23 mouse cellular contexts compared by ENCODE assay signal in the genomic region with DNA sequence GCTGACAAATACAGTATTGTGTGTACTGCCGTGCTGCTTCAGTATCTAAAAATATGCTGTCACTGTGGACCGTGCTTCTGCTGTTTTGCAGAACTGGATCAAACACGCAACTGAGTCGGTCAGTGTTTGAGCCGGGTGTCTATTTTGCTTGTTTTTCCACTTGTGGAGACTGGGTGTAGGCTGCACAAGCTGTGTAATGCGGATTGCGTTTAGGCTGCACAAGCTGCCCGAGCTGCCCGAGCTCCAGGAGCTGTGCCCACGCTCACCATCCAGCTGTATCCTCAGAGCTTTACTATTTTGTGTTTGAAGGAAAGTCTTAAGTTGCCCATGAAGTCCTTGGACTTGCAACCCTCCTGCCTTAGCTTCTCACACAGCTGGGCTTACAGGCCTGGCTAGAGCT. TPM values are rescaled to one million over a fixed set of nuclear protein-coding genes. Genes with fewer than 3 reads are reported as not detected.
DNase-seq lines count a peak whose midpoint lies in the region; ATAC-seq and TF ChIP-seq lines count a peak whose summit lies in the region.
"Had no signal": no experiment of that assay in that cellular context is flagged by ENCODE, and none has a peak within 500 bp of the region (broad histone marks: within the 10 kb centered on the region; RNA-seq: fewer than 3 reads in every experiment).

No protein-coding gene starts in this region.

- no peak overlapping the region for H3K27ac ChIP-seq in intestine, postnatal 0 days (ENCODE audit: low read depth, low read length)
- H3K27ac ChIP-seq in midbrain, embryonic 10.5 days (replicated peaks), result no peak overlapping the region
- H3K27ac ChIP-seq: forebrain, embryonic 13.5 days; lung, embryonic 15.5 days; midbrain, embryonic 15.5 days; stomach, embryonic 15.5 days had no signal

- H3K4me3 ChIP-seq in intestine, postnatal 0 days (ENCODE audit: low read depth, low read length), result no peak overlapping the region
- H3K4me3 ChIP-seq in midbrain, embryonic 10.5 days, result no peak overlapping the region
- H3K4me3 ChIP-seq: forebrain, embryonic 13.5 days; lung, embryonic 15.5 days; midbrain, embryonic 15.5 days; stomach, embryonic 15.5 days had no signal

- H3K27me3 ChIP-seq in intestine, postnatal 0 days (replicated peaks; ENCODE audit: control insufficient read depth, insufficient read depth, low read length), result no peaks in the 10 kb centered on the region
- H3K27me3 ChIP-seq in midbrain, embryonic 10.5 days (ENCODE audit: low read depth, poor library complexity, severe bottlenecking), result no peaks in the 10 kb centered on the region
- H3K27me3 ChIP-seq: forebrain, embryonic 13.5 days; lung, embryonic 15.5 days; midbrain, embryonic 15.5 days; stomach, embryonic 15.5 days had no signal

- no peak for TF ChIP-seq CTCF in intestine, postnatal 0 days (IDR thresholded peaks at IDR 0.05; ENCODE audit: low read depth)

- WGBS in intestine, postnatal 0 days, result 91% methylated on average over 10 of the region's 10 CpGs
- 94% methylated on average over 10 of the region's 10 CpGs for WGBS in midbrain, embryonic 10.5 days

- peak; percentile 56 to 79 for DNase-seq in layer of hippocampus, adult 18-20 months (ENCODE audit: low spot score in 2 of 2)
- DNase-seq in layer of hippocampus, postnatal 10 days (ENCODE audit: low spot score in 2 of 2), result no peak
- DNase-seq in frontal cortex, postnatal 14 days (ENCODE audit: low spot score in 2 of 2), result peak; percentile 12 to 22
- peak; percentile 15 to 68 for DNase-seq in left cerebral cortex, adult 9 months (ENCODE audit: low spot score in 2 of 2)
- DNase-seq in right cerebral cortex, postnatal 25 days, result peak; percentile 66
- DNase-seq in midbrain, embryonic 10.5 days (ENCODE audit: low spot score), result no peak
- DNase-seq in natural killer cell, adult 2 months (ENCODE audit: low spot score in 2 of 2), result no peak
- DNase-seq: B cell, adult 2 months; gastrocnemius, postnatal 10 days; heart, postnatal 14 days; kidney, adult 18-20 months; kidney, postnatal 36 days; spleen, adult 18-20 months had no signal

- H3K9ac ChIP-seq in intestine, postnatal 0 days (ENCODE audit: low read depth, low read length), result no peak overlapping the region
- H3K9ac ChIP-seq: forebrain, embryonic 13.5 days; lung, embryonic 15.5 days; midbrain, embryonic 15.5 days; stomach, embryonic 15.5 days had no signal

- no peaks in the 10 kb centered on the region for H3K36me3 ChIP-seq in intestine, postnatal 0 days (ENCODE audit: control insufficient read depth, insufficient read depth)
- H3K36me3 ChIP-seq in midbrain, embryonic 10.5 days, result no peaks in the 10 kb centered on the region
- H3K36me3 ChIP-seq: lung, embryonic 15.5 days; midbrain, embryonic 15.5 days; stomach, embryonic 15.5 days had no signal

- H3K4me1 ChIP-seq in intestine, postnatal 0 days (replicated peaks; ENCODE audit: control insufficient read depth, insufficient read depth, low read length), result no peaks in the 10 kb centered on the region
- H3K4me1 ChIP-seq in midbrain, embryonic 10.5 days, result 0 out of 2 replicates have a peak, but pooled peaks cover 3% of the 10 kb centered on the region
- H3K4me1 ChIP-seq: stomach, embryonic 15.5 days had no signal

- ATAC-seq in intestine, postnatal 0 days, result no peak
- ATAC-seq: forebrain, embryonic 13.5 days; hindbrain, embryonic 16.5 days; midbrain, embryonic 15.5 days; Patski had no signal

- H3K4me2 ChIP-seq in intestine, postnatal 0 days (replicated peaks; ENCODE audit: low read depth), result no peak overlapping the region
- H3K4me2 ChIP-seq: forebrain, embryonic 13.5 days; liver, embryonic 11.5 days; lung, embryonic 15.5 days; midbrain, embryonic 15.5 days; stomach, embryonic 15.5 days had no signal

- no peaks in the 10 kb centered on the region for H3K9me3 ChIP-seq in intestine, postnatal 0 days (ENCODE audit: control insufficient read depth)
- no peaks in the 10 kb centered on the region for H3K9me3 ChIP-seq in midbrain, embryonic 10.5 days (replicated peaks)
- H3K9me3 ChIP-seq: forebrain, embryonic 13.5 days; lung, embryonic 15.5 days; midbrain, embryonic 15.5 days; stomach, embryonic 15.5 days had no signal

RNA-seq across cellular contexts. Expression of a gene that starts 24.9 kb away (rescaled TPM):
- not detected for total RNA-seq in layer of hippocampus, adult 18-20 months (2021)
- not detected for total RNA-seq in layer of hippocampus, postnatal 10 days (2021)
- polyA plus RNA-seq in intestine, postnatal 0 days (2015; fragmentation: Nextera tagmentation; extraction: Ambion mirVana), result not detected in 2 replicates
- polyA plus RNA-seq in midbrain, embryonic 10.5 days (2016; fragmentation: Nextera tagmentation; extraction: Ambion mirVana), result not detected in 2 replicates
- total RNA-seq: gastrocnemius, postnatal 10 days; heart, adult 8-10 months; heart, postnatal 14 days; megakaryocyte progenitor cell, adult 5-6 weeks had no signal
- polyA plus RNA-seq: forebrain, embryonic 13.5 days; liver, embryonic 11.5 days; lung, embryonic 15.5 days; midbrain, embryonic 15.5 days; Patski; stomach, embryonic 15.5 days had no signal

Comparison
In these comparisons a context has a peak if more than half of its experiments do, and no peak if none do; other contexts are left out.
1. DNase-seq: peak in layer of hippocampus, adult 18-20 months (2 of 2), frontal cortex, postnatal 14 days (2 of 2), left cerebral cortex, adult 9 months (2 of 2) and right cerebral cortex, postnatal 25 days (single experiment); none in layer of hippocampus, postnatal 10 days (0 of 2), midbrain, embryonic 10.5 days (single experiment) and natural killer cell, adult 2 months (0 of 2).